Mouse (Mus musculus): ENCODE results near the gene Gm20388.

DNA sequence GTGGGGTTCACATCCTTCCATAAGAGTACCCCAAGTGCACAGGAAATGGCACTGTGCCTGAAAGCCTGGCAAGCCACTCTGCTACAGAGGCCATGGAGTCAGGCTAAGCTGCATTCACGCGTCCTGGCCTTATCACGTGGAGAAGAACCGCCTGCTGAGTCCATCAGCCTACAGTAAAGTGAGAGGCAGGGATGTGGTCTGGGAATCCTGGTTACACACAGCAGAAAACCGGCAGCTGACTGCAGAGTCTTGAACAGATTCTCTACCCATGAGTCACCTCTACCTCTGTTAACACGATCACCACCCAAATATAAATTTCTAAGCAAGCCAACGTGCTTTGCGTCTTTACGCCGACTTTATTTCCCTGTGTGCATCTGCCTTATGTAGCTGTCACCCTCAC is 2457.9 kb downstream of the Gm20388 start:
- TF ChIP-seq CTCF (IDR thresholded peaks at IDR 0.05; ENCODE audit: control insufficient read depth, insufficient read depth, low read length) = no peak
- TF ChIP-seq POLR2A (IDR thresholded peaks at IDR 0.05; ENCODE audit: borderline replicate concordance, control insufficient read depth, low read depth, low read length) = no peak

Data from bone marrow, adult 2 months (tissue).